Mouse (Mus musculus) skeletal muscle tissue, adult 2 months (tissue): ENCODE measurements at regions not wholly inside any gene's neighbourhood (a gene's known extent, or its start where the extent isn't known, plus 50 kb on each side); places are given as distances from the start of the nearest gene placed in this dataset.

ENCODE experiments used
- DNase-seq: peaks from one replicate; pipeline ENCODE4 v3.0.0-alpha.2; 2012; ENCODE audit warnings: low read depth, low spot score

DNA sequence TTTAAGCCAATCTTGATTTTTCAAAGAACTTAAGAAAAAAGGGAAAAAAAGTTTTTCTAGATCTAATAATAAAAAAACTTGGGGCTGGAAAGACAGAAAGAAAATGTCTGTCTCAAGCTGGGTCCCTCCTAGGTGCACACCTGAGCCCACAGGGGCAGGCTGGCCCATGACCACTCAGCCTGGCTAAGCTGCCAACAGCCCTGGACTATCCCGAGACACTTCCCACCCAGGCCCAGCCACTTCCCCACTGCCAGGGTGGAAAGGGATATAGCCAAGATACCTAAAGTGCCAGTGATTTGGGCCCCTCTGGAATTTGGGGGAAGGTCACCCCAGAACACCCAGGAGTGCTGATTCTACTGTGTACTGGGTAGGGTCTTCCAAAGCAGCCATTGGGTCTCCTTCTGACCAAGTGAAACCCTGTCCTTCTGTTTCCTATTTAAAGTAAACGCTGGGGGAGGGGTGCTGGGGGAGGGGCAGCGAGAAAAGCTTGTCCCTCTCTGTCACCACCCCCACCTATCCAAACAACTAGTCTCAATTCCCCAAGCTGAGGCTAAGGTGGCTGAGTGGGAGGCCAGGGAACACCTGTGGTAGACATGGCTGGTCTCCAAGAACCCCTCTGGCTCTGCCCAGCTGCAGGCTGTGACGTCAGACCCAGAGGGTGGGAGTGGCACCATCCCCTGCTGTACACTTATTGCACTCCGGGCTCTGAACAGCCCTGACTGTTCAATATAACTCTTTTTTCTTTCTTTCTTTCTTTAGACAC lies 62.6 kb downstream of the Mcfd2 start:
- DNase-seq: no peak

DNA sequence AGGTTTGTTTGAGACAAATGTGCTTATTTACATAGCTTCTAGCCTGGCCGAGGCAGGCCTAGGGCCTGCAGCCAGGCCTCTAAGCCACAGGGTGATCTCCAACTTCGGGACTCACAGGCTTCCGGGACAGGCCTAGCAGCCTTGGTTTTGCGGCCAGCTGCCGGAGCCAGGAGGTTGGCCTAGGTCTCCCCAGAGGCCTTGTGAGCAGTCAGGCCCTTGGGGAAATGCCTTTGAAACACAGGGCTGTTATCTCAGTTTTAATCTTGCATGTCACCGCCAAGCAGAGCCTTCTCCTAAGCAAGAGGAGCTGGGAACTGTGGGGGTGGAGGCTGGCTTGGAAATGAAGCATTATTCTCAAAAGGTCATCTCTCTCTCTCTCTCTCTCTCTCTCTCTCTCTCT lies 63.2 kb downstream of the Mcfd2 start:
- peak; percentile 86 for DNase-seq

DNA sequence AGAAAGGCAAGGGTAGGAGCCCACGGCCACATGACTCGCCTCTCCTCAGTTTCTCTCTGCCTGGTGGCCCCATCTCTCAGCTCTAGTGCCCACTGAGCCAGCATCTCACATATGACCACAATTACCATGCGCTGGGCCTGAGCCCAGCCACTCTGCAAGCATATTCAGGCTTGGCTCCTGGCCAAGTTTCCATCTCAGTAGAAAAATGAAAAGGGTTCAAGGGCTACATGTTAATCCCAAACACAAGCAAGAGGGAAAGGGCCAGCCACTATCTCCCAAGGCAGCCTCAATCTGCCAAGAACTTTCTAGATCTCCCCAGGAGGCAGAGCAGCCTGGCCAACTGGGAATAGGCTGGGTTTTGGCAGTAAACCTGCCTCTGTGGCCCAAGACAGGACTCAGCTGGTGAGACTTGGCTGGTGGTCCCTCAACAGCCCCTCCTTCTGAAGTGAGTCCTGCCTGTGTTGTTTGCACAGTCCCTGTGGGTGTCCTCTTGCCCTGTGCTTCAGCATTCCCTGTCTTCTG lies 65.0 kb downstream of the Mcfd2 start:
- peak; percentile 58 for DNase-seq

DNA sequence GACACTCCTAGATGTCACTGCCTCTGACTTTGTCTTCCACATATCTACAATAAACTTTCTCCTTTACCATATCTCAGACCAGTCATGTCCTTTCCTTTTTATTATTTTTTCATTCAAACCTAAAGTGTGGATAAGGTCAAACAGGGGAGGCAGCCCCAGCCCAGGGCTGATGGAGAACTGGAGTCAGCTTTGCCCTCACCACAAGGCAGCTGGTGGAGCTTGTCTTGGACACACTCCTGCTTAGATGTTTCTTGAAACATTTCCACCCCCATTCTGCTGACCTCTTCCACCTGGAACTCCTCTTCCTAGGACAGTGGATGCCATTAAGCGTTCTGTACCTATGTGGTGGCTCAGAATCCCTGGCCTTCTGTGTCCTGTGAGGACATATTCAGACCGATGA lies 65.6 kb downstream of the Mcfd2 start:
- DNase-seq: no peak

DNA sequence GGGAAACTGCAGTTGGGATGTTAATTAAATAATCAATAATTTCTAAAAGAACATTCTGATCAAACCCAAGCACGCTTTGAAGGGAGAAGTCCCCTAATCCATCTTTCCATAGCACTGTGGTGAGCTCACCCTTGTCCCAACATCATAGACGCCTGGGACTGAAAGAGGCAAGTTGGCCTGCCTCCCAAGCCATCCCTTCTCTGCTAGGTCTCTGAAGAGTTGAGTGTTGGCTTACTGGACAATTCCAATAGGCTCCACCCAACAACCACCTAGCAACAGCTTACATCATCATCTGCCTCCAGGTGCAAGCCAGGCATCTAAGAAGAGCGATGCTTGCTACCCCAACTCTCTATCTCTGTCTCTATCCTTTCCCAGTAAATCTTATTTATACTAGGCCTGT lies 66.6 kb downstream of the Mcfd2 start:
- DNase-seq: no peak

DNA sequence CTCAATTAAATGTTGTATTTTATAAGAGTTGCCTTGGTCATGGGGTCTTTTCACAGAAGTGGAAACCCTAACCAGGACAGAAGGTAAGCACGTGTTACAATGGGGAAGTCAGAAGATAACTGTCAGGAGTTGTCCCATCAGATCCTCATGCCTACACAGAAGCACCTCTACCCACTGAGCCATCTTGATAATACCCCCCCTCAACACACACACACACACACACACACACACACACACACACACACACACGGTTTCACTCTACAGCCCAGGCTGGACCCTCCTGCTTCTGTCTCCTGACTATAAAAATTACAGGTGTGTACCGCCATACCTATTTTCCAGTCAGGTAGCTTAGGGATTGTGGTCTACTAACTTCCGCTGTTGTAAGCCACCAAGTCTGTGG lies 68.3 kb downstream of the Mcfd2 start:
- no peak for DNase-seq

DNA sequence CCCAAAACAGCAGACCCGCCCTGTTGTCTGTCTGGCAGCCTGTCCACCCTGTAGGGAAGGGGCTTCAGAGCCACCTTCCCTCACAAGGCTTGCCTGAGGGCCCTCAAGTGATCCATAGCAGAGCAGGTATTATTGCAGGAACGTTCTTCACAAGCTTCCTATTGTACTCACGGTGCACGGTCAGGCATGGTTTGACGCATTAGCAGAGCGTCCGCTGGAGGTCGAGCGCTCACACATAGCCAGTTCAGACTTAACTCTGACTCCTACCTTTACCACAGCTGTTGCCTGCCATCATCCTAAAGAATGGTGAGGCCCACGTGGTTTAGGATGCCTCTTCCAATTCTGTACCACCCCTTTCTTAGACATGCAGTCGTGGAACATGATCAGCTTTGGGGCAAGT lies 71.1 kb downstream of the Mcfd2 start:
- DNase-seq: no peak

DNA sequence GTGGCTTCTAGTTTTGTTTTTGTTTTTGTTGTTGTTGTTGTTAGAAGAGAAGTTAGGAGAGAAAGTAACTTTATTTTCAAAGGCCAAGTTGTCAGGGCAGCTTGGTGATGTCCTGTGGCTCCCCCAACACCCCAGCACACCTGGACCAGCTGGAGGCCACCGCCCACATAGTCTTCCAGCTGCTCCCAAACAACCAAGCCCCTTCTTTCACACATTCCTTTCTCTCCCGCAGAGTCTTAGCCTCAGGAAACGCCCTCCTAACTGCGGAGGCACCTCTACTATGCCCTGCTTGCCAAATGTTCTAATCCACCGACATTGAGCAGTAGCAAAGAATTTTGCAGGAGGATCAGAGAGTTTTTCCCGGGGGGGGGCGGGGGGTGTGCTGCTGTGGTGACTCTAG lies 72.3 kb downstream of the Mcfd2 start:
- no peak for DNase-seq

DNA sequence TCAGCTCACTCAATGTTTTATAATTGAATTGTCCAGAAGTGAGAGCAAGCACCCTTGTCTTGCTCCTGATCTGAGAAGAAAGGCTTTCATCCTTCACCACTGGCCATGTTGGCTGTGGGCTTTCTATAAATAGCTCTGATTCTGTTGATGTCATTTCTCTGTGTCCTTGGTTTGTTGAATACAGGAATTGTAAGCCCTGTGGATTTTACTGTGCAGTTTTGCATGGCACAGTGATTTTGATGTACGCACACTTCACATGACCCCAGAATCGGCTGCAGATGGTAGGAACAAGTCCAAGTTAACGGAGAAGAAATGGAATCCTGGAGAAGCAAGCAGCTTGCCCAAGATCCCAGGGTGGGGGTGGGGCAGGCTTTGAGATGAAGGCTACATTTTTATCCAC lies 76.1 kb downstream of the Mcfd2 start:
- DNase-seq: no peak
